Mouse (Mus musculus) lung, adult 2 months (tissue): ENCODE measurements around the gene Pitpnm2. TPM values are rescaled to one million over a fixed set of nuclear protein-coding genes. Genes with fewer than 3 reads are reported as not detected.

ENCODE experiments used
- DNase-seq: peaks from one replicate; pipeline ENCODE4 v3.0.0; 2022
- H3K4me1 ChIP-seq: fragments of 200-500 bp; 2 replicates; pipeline ENCODE4 v1.6.1; 2011; ENCODE audit warnings: low read length; ENCODE audit not compliant: control insufficient read depth, insufficient read depth
- H3K4me3 ChIP-seq: fragments of 200-500 bp; replicated peaks from 2 replicates; pipeline ENCODE3; 2011; ENCODE audit warnings: low read depth, mild to moderate bottlenecking, control low read depth, low read length; ENCODE audit errors: extremely low read depth
- CTCF ChIP-seq: fragments of 200-500 bp; IDR thresholded peaks from 2 replicates; pipeline ENCODE4 v1.5.1; 2011; ENCODE audit warnings: mild to moderate bottlenecking, low read length, control low read depth; ENCODE audit not compliant: insufficient read depth
- POLR2A ChIP-seq: fragments of 200-500 bp; IDR thresholded peaks from 2 replicates; pipeline ENCODE4 v1.6.1; 2011; ENCODE audit warnings: low read depth, mild to moderate bottlenecking, control low read depth, low read length, borderline replicate concordance; ENCODE audit errors: extremely low read depth
- WGBS: fragments of 180-500 bp; shearing (Covaris S2); methylation state at CpG from one replicate; pipeline ENCODE4 v1.1.7; 2018; 5-methylcytosine and 5-hydroxymethylcytosine counted together
- polyA plus RNA-seq: library from polyadenylated mRNA; depleted of rRNA; stranded (reverse); fragments of >200 nt; gene quantifications from 2 replicates; pipeline ENCODE4 v1.2.3, GENCODE M21; 2012

Pitpnm2 gene
- polyA plus RNA-seq, 1 experiment: 122 TPM

- Histone ChIP-seq H3K4me1 (peaks cover 49% of the 10 kb centered on the region), H3K4me3 (no peak overlapping the region)
- TF ChIP-seq CTCF (no peak), POLR2A (no peak)
- 24% methylated on average over 5 of the region's 5 CpGs for WGBS
- DNase-seq: no peak
These were observed 43.7 kb downstream of the Pitpnm2 start for GRCm38 (mm10) chr5:124205809-124206380.

- H3K4me1 ChIP-seq: peaks cover 50% of the 10 kb centered on the region
- no peak overlapping the region for H3K4me3 ChIP-seq
- TF ChIP-seq POLR2A: no peak
- TF ChIP-seq CTCF: no peak
- 83% methylated on average over 9 of the region's 9 CpGs for WGBS
- no peak for DNase-seq
These were observed 44.3 kb downstream of the Pitpnm2 start for GRCm38 (mm10) chr5:124205211-124205610.

GRCm38 (mm10) chr5:124204127-124204794, 45.3 kb downstream of the Pitpnm2 start:
- no peak for DNase-seq
- Histone ChIP-seq H3K4me1 (peaks cover 54% of the 10 kb centered on the region), H3K4me3 (no peak overlapping the region)
- 73% methylated on average over 9 of the region's 9 CpGs for WGBS
- TF ChIP-seq CTCF (no peak), POLR2A (no peak)

DNA sequence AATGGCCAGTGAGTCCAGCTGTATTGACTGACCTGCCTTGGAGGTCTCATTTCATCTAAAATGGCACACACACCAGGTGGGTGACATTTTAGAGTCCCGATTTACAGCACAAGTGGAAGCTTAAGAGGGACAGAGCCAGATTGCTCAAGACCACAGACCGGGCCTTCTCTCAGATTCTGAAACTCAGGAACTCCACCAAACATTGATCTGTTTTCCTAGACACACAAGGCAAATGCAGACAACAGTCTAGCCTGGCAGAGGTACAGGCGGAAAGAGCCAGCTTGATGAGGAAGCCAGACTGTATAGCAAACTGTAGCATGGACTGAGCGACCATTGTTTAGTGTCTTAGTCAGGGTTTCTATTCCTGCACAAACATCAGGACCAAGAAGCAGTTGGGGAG, 46.3 kb downstream of the Pitpnm2 start:
- no peak for TF ChIP-seq POLR2A
- TF ChIP-seq CTCF: no peak

DNA sequence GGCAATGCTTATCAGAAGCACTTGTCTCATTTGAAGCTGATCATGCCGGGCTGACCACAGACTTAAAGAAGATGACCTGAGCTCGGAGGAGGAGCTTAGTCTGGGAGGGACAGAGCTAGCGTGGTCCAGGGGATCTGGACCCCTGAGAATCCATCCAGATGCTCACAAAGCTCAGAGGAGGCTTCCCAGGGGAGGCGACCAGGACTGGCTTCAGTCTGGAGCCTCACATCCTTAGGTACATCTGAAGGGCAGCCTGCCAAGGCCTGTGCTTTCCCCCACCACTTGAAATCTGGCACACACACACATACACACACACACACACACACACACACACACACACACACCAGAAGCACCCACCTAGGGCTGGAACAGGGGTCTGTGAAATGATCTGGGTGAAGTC, 47.5 kb downstream of the Pitpnm2 start:
- Histone ChIP-seq H3K4me3 (no peak overlapping the region), H3K4me1 (peaks cover 46% of the 10 kb centered on the region)
- DNase-seq: no peak
- no peak for TF ChIP-seq CTCF
- 59% methylated on average over 4 of the region's 4 CpGs for WGBS

More for the DNA sequence above, 46.3 kb downstream of the Pitpnm2 start:
- no peak for DNase-seq
- 56% methylated on average over 4 of the region's 4 CpGs for WGBS
- Histone ChIP-seq H3K4me1 (peaks cover 51% of the 10 kb centered on the region), H3K4me3 (no peak overlapping the region)

- TF ChIP-seq CTCF (no peak), POLR2A (no peak)
- Histone ChIP-seq H3K4me1 (peaks cover 40% of the 10 kb centered on the region), H3K4me3 (no peak overlapping the region)
- no peak for DNase-seq
- 53% methylated on average over 2 of the region's 2 CpGs for WGBS
These were observed 48.0 kb downstream of the Pitpnm2 start for GRCm38 (mm10) chr5:124201564-124201963.

DNA sequence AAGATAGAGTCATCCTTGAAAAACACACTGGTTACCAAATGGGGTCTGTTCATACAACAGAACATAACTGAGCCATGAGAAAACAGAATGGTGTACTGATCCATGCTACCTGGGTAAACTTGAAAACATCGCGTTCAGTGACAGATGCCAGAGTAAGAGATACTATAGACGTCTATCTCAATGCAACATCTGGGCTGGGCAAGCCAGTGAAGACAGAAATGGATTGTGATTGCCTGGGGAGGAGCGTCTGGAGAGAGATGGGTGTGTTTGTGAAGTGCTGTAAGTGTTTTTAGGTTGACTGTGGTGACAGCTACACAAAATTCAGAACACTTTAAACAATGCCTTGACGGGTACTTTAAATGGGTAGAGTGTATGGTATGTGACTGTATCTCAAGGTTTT, 48.7 kb downstream of the Pitpnm2 start:
- no peak for DNase-seq
- 39% methylated on average over 5 of the region's 5 CpGs for WGBS
- Histone ChIP-seq H3K4me1 (peaks cover 34% of the 10 kb centered on the region), H3K4me3 (no peak overlapping the region)
- no peak for TF ChIP-seq CTCF
- no peak for TF ChIP-seq POLR2A

DNA sequence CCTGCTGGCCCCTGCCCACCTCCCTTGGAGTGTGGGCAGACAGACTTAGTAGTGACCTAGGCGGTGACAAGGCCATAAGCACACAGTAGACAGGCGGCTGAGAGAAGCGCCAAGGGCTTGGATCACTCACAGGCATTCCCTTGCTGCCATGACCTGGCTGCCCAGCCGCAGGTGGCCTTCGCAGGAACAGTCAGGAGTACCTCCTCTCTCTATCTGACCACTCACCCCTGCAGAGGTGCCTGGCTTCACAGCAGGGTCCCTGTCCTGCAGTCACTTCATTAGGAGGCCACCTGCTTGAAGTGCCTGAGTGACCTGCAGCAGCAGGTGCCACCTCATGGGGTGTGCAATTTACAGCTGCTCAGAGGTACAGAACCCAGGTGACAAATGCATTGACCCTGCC, 50.4 kb downstream of the Pitpnm2 start:
- TF ChIP-seq POLR2A (no peak), CTCF (no peak)
- Histone ChIP-seq H3K4me1 (peaks cover 26% of the 10 kb centered on the region), H3K4me3 (no peak overlapping the region)
- 91% methylated on average over 5 of the region's 5 CpGs for WGBS
- no peak for DNase-seq

GRCm38 (mm10) chr5:124198473-124198872, 51.1 kb downstream of the Pitpnm2 start:
- Histone ChIP-seq H3K4me3 (no peak overlapping the region), H3K4me1 (peaks cover 28% of the 10 kb centered on the region)
- DNase-seq: no peak
- TF ChIP-seq POLR2A (no peak), CTCF (no peak)
- whole genome bisulfite sequencing: 76% methylated on average over 7 of the region's 7 CpGs

DNA sequence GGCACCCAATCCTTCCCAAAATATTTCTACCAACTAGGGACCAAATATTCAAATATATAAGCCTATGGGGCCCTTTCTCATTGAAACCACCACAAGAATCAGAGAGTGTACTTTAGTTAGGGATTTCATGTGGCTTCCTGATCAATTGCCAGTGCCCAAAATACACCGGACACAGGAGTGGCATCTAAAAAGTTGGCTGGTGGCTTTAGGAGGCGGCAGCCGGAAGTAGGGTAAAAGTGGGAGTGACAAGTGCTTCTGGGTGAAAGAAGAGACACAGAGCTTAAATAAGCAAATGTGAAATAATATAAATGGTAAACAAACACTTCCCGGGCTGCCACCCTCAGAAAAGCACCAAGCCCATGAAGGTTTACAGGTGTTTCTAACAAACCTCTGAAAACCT, 53.5 kb downstream of the Pitpnm2 start:
- no peak overlapping the region for H3K4me3 ChIP-seq
- H3K4me1 ChIP-seq: peaks cover 18% of the 10 kb centered on the region
- TF ChIP-seq CTCF (no peak), POLR2A (no peak)
- DNase-seq: no peak
- 47% methylated on average over 4 of the region's 4 CpGs for whole genome bisulfite sequencing
